Mouse (Mus musculus) liver, embryonic 11.5 days (tissue): ENCODE results near the gene Wfdc9. TPM values are rescaled to one million over a fixed set of nuclear protein-coding genes. Genes with fewer than 3 reads are reported as not detected.

Experiments
- ATAC-seq: fragments of 200-750 bp; cut with Nextera tagmentation; replicated peaks from 2 replicates; pipeline ENCODE4 v1.8.0; 2017; ENCODE audit warnings: moderate number of reproducible peaks, mild to moderate bottlenecking, moderate TSS enrichment, moderate library complexity; ENCODE audit not compliant: low FRiP score
- DNase-seq: peaks from one replicate; pipeline ENCODE4 v3.0.0-alpha.2; 2017; ENCODE audit warnings: low spot score
- H3K27ac ChIP-seq: fragments of 300-500 bp; sonication (generic); 2 replicates; pipeline ENCODE4 v1.5.1; 2014; ENCODE audit warnings: mild to moderate bottlenecking, low read depth, low read length, control low read depth
- H3K27me3 ChIP-seq: fragments of 300-500 bp; sonication (generic); replicated peaks from 2 replicates; pipeline ENCODE4 v1.6.1; 2014; ENCODE audit warnings: low read length, mixed read lengths; ENCODE audit not compliant: control insufficient read depth, insufficient read depth
- H3K36me3 ChIP-seq: fragments of 300-500 bp; sonication (generic); 2 replicates; pipeline ENCODE4 v1.6.1; 2014; ENCODE audit warnings: mild to moderate bottlenecking, low read length, moderate library complexity, mixed read lengths; ENCODE audit not compliant: control insufficient read depth, insufficient read depth
- H3K4me1 ChIP-seq: fragments of 300-500 bp; sonication (generic); replicated peaks from 2 replicates; pipeline ENCODE4 v1.6.1; 2014; ENCODE audit warnings: low read length, mixed read lengths; ENCODE audit not compliant: control insufficient read depth, insufficient read depth
- H3K4me2 ChIP-seq: fragments of 300-500 bp; sonication (generic); 2 replicates; pipeline ENCODE4 v1.6.1; 2014; ENCODE audit warnings: mild to moderate bottlenecking, control low read depth, moderate library complexity
- H3K4me3 ChIP-seq: fragments of 300-500 bp; sonication (generic); 2 replicates; pipeline ENCODE4 v1.5.1; 2014; ENCODE audit warnings: low read depth, low read length, control low read depth
- H3K9ac ChIP-seq: fragments of 300-500 bp; sonication (generic); 2 replicates; pipeline ENCODE4 v1.6.1; 2014; ENCODE audit warnings: low read depth, low read length, control low read depth
- H3K9me3 ChIP-seq: fragments of 300-500 bp; sonication (generic); 2 replicates; pipeline ENCODE4 v1.6.1; 2016; ENCODE audit warnings: low read length, inconsistent platforms, mixed read lengths; ENCODE audit not compliant: control insufficient read depth
- WGBS: fragments of 180-500 bp; shearing (Covaris S2); extraction: QIAGEN DNeasy Blood & Tissue Kit; methylation state at CpG from one replicate; pipeline ENCODE4 v1.1.7; 2014; 5-methylcytosine and 5-hydroxymethylcytosine counted together
- polyA plus RNA-seq: library from polyadenylated mRNA; unstranded; fragments of >200 nt; fragmentation: Nextera tagmentation; extraction: Ambion mirVana; gene quantifications from 2 replicates; pipeline ENCODE4 v1.2.1, GENCODE M21; 2014

Wfdc9 gene
- polyA plus RNA-seq, 1 experiment from 2014 or later: not detected

GRCm38 (mm10) chr2:164678848-164679625, 22.7 kb upstream of the Wfdc9 start:
- 0 out of 2 replicates have a peak overlapping the region, but pooled peaks have one; percentile 46 for H3K9ac ChIP-seq
- no peaks in the 10 kb centered on the region for H3K36me3 ChIP-seq
- peak; percentile 71 for DNase-seq
- H3K4me1 ChIP-seq: no peaks in the 10 kb centered on the region
- no peaks in the 10 kb centered on the region for H3K9me3 ChIP-seq
- H3K4me3 ChIP-seq: peak overlapping the region; percentile 27
- H3K4me2 ChIP-seq: peak overlapping the region; percentile 55
- ATAC-seq: peak; percentile 71
- no peaks in the 10 kb centered on the region for H3K27me3 ChIP-seq
- H3K27ac ChIP-seq: no peak overlapping the region
- 21% methylated on average over 19 of the region's 19 CpGs for WGBS

GRCm38 (mm10) chr2:164676916-164677685, 20.7 kb upstream of the Wfdc9 start:
- H3K9me3 ChIP-seq: no peaks in the 10 kb centered on the region
- 72% methylated on average over 16 of the region's 16 CpGs for WGBS
- no peak overlapping the region for H3K4me3 ChIP-seq
- H3K9ac ChIP-seq: no peak overlapping the region
- H3K36me3 ChIP-seq: no peaks in the 10 kb centered on the region
- H3K4me2 ChIP-seq: no peak overlapping the region
- ATAC-seq (no peak), DNase-seq (no peak)
- H3K27me3 ChIP-seq: no peaks in the 10 kb centered on the region
- H3K27ac ChIP-seq: no peak overlapping the region
- no peaks in the 10 kb centered on the region for H3K4me1 ChIP-seq

GRCm38 (mm10) chr2:164676103-164676502, 19.7 kb upstream of the Wfdc9 start:
- 74% methylated on average over 7 of the region's 7 CpGs for WGBS
- Histone ChIP-seq H3K4me3 (no peak overlapping the region), H3K4me2 (no peak overlapping the region), H3K27me3 (no peaks in the 10 kb centered on the region), H3K9ac (no peak overlapping the region), H3K9me3 (no peaks in the 10 kb centered on the region), H3K4me1 (no peaks in the 10 kb centered on the region), H3K27ac (no peak overlapping the region), H3K36me3 (no peaks in the 10 kb centered on the region)
- ATAC-seq: no peak
- no peak for DNase-seq

- H3K4me1 ChIP-seq: no peaks in the 10 kb centered on the region
- H3K9ac ChIP-seq: no peak within 1 kb of the TSS
- DNase-seq: no peak
- ATAC-seq: no peak
- no peaks in the 10 kb centered on the region for H3K9me3 ChIP-seq
- no peak within 1 kb of the TSS for H3K27ac ChIP-seq
- no peak within 1 kb of the TSS for H3K4me3 ChIP-seq
- H3K36me3 ChIP-seq: no peaks in the 10 kb centered on the region
- WGBS: 69% methylated on average over 7 of the region's 7 CpGs
- H3K4me2 ChIP-seq: no peak within 1 kb of the TSS
- no peaks in the 10 kb centered on the region for H3K27me3 ChIP-seq
Measured at GRCm38 (mm10) chr2:164673987-164674386, 17.6 kb upstream of the Wfdc9 start, which contains the start of gene Wfdc11. Gene Wfdc11 (minus strand): TSS chr2:164674087.

GRCm38 (mm10) chr2:164670938-164671337, 14.6 kb upstream of the Wfdc9 start:
- 19% methylated on average over 1 of the region's 1 CpGs for WGBS
- Histone ChIP-seq H3K4me2 (no peak overlapping the region), H3K36me3 (no peaks in the 10 kb centered on the region), H3K27ac (no peak overlapping the region), H3K27me3 (no peaks in the 10 kb centered on the region), H3K9me3 (no peaks in the 10 kb centered on the region), H3K4me3 (no peak overlapping the region), H3K9ac (no peak overlapping the region), H3K4me1 (no peaks in the 10 kb centered on the region)
- ATAC-seq (no peak), DNase-seq (no peak)

- Histone ChIP-seq H3K4me3 (no peak overlapping the region), H3K36me3 (no peaks in the 10 kb centered on the region), H3K27ac (no peak overlapping the region), H3K9me3 (no peaks in the 10 kb centered on the region), H3K27me3 (no peaks in the 10 kb centered on the region), H3K4me1 (no peaks in the 10 kb centered on the region), H3K9ac (no peak overlapping the region), H3K4me2 (no peak overlapping the region)
- DNase-seq: no peak
- no peak for ATAC-seq
- WGBS: 69% methylated on average over 5 of the region's 5 CpGs
Measured at GRCm38 (mm10) chr2:164670261-164670660, 13.9 kb upstream of the Wfdc9 start.

GRCm38 (mm10) chr2:164664851-164665250, 8.5 kb upstream of the Wfdc9 start:
- DNase-seq: no peak
- Histone ChIP-seq H3K36me3 (no peaks in the 10 kb centered on the region), H3K4me3 (no peak overlapping the region), H3K9ac (no peak overlapping the region), H3K4me1 (no peaks in the 10 kb centered on the region), H3K9me3 (no peaks in the 10 kb centered on the region), H3K4me2 (no peak overlapping the region), H3K27me3 (no peaks in the 10 kb centered on the region), H3K27ac (no peak overlapping the region)
- no peak for ATAC-seq
- 80% methylated on average over 7 of the region's 7 CpGs for WGBS

- peak; percentile 38 for DNase-seq
- no peaks in the 10 kb centered on the region for H3K36me3 ChIP-seq
- WGBS: 10% methylated on average over 11 of the region's 11 CpGs
Measured at GRCm38 (mm10) chr2:164655858-164656257, 525 bp downstream of the Wfdc9 start, which contains the start of gene Wfdc10. Gene Wfdc10 (plus strand): TSS chr2:164656046.

More at GRCm38 (mm10) chr2:164655858-164656257, 525 bp downstream of the Wfdc9 start, which contains the start of gene Wfdc10:
- H3K9me3 ChIP-seq: no peaks in the 10 kb centered on the region
- H3K4me2 ChIP-seq: no peak within 1 kb of the TSS
- no peaks in the 10 kb centered on the region for H3K27me3 ChIP-seq
- no peaks in the 10 kb centered on the region for H3K4me1 ChIP-seq
- ATAC-seq: no peak
- H3K27ac ChIP-seq: no peak within 1 kb of the TSS
- H3K4me3 ChIP-seq: no peak within 1 kb of the TSS
- no peak within 1 kb of the TSS for H3K9ac ChIP-seq
